In the genomic region with DNA sequence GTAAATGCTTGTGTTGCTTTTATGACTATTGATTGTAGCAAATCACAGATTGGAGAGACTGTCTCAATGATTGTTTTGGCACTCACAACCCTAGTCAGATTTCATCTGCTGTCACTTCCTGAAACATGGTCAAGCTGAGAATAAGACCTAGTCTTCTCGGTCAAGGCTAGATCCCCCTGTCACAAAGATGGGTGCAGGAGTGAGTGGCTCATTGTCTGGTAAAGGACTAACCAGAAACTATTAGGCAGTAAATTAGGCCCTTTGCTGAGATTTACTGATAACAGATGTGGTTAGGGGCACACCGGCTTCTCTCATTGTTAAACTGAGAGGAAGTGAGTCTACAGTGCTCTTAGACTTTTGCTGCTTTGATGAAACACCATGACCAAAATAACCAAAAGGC, we compare ENCODE assay signal across 17 mouse cellular contexts.
DNase-seq lines count a peak whose midpoint lies in the region.
"Had no signal": no experiment of that assay in that cellular context is flagged by ENCODE, and none has a peak within 500 bp of the region (broad histone marks: within the 10 kb centered on the region; RNA-seq: fewer than 3 reads in every experiment).

No protein-coding gene starts in this region.

- no peak overlapping the region for H3K27ac ChIP-seq in heart, embryonic 10.5 days

- peak; percentile 54 for DNase-seq in heart, adult 11 months
- no peak for DNase-seq in heart, adult 9 months (ENCODE audit: low spot score in 2 of 2)
- DNase-seq in heart, embryonic 10.5 days (ENCODE audit: low spot score): peak; percentile 58
- DNase-seq in heart, adult 8-10 months (ENCODE audit: low spot score): no peak
- DNase-seq: adrenal gland, adult 2 months; adrenal gland, adult 8-10 months; adrenal gland, postnatal 10 days; adrenal gland, postnatal 14 days; adrenal gland, postnatal 25 days; adrenal gland, postnatal 36 days; B cell, adult 2 months; cerebellum, adult 11 months; cerebellum, adult 11-12 months; cerebellum, adult 18-20 months had no signal

- H3K36me3 ChIP-seq in heart, embryonic 10.5 days: no peaks in the 10 kb centered on the region
- H3K36me3 ChIP-seq: G1E had no signal

- no peak overlapping the region for H3K4me3 ChIP-seq in heart, embryonic 10.5 days

- H3K27me3 ChIP-seq in heart, embryonic 10.5 days (ENCODE audit: insufficient read depth, poor library complexity, severe bottlenecking): no peaks in the 10 kb centered on the region
- H3K27me3 ChIP-seq: CH12.LX, Patski had no signal

- H3K9me3 ChIP-seq in heart, embryonic 10.5 days: no peaks in the 10 kb centered on the region
- H3K9me3 ChIP-seq: G1E had no signal

- WGBS in heart, embryonic 10.5 days: 59% methylated on average over 2 of the region's 2 CpGs

- no peaks in the 10 kb centered on the region for H3K4me1 ChIP-seq in heart, embryonic 10.5 days

Comparison
In these comparisons a context has a peak if more than half of its experiments do, and no peak if none do; other contexts are left out.
1. DNase-seq: peak in heart, adult 11 months (single experiment) and heart, embryonic 10.5 days (single experiment); none in heart, adult 9 months (0 of 2) and heart, adult 8-10 months (single experiment).